Mouse (Mus musculus) heart, adult 2 months (tissue): ENCODE measurements at regions not wholly inside any gene's neighbourhood (a gene's known extent, or its start where the extent isn't known, plus 50 kb on each side); places are given as distances from the start of the nearest gene placed in this dataset.

ENCODE experiments used
- CTCF ChIP-seq: fragments of 200-600 bp; IDR thresholded peaks from 2 replicates; pipeline ENCODE4 v1.8.1; 2022; ENCODE audit warnings: antibody characterized with exemption, mild to moderate bottlenecking, moderate library complexity
- EP300 ChIP-seq: fragments of 200-500 bp; IDR thresholded peaks from 2 replicates; pipeline ENCODE4 v1.6.1; 2011; ENCODE audit warnings: low read depth, low read length, control low read depth; ENCODE audit not compliant: insufficient read depth
- POLR2A ChIP-seq: fragments of 200-500 bp; IDR thresholded peaks from 2 replicates; pipeline ENCODE4 v1.6.1; 2011; ENCODE audit warnings: mild to moderate bottlenecking, low read depth, low read length, control low read depth; ENCODE audit not compliant: insufficient read depth

GRCm38 (mm10) chr10:111672454-111673316 lies 166.6 kb downstream of the Phlda1 start:
- no peak for TF ChIP-seq CTCF
- TF ChIP-seq POLR2A = no peak
- TF ChIP-seq EP300 = no peak
